Mouse (Mus musculus) liver, postnatal 0 days (tissue): ENCODE measurements around the gene Fam171a1.

Experiments used
- CTCF ChIP-seq: sonication (generic); IDR thresholded peaks from 2 replicates; pipeline ENCODE4 v1.5.1; 2016; ENCODE audit warnings: antibody characterized with exemption, low read depth
- EP300 ChIP-seq: IDR thresholded peaks from 2 replicates; pipeline ENCODE4 v1.6.1; 2016; ENCODE audit warnings: antibody characterized with exemption, low read depth, mild to moderate bottlenecking

DNA sequence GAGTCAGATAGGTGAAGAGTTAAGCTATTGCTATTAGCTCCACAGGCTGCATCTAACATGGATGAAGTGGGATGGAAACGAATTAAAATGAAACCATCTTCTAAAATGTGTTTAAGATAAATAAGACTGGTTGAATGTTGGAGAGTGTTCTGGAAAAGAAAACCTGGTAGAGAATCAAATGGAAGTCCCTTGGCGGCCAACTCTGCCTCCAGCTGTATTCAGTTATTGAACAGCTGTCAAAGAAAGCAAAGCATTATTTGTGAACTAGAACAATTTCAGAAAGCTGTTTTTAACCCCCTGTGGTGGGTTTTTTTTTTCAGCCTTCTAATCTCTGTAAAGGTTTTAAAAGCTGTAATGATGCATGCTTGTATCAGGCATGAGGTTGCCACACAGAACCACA is 41.0 kb downstream of the Fam171a1 start:
- no peak for TF ChIP-seq EP300
- no peak for TF ChIP-seq CTCF
